Mouse (Mus musculus) heart, postnatal 0 days (tissue): ENCODE data around the gene Ccdc84.
"Not testable (repeated sequence)": the region's sequence is repeated elsewhere in the genome, so short reads cannot be mapped to it uniquely, and the experiment has no call there.

Experiments used
- CTCF ChIP-seq: IDR thresholded peaks from 2 replicates; pipeline ENCODE4 v1.5.1; 2016; ENCODE audit warnings: antibody characterized with exemption, control low read depth, low read depth
- EP300 ChIP-seq: IDR thresholded peaks from 2 replicates; pipeline ENCODE4 v1.6.1; 2016; ENCODE audit warnings: antibody characterized with exemption, low read depth

DNA sequence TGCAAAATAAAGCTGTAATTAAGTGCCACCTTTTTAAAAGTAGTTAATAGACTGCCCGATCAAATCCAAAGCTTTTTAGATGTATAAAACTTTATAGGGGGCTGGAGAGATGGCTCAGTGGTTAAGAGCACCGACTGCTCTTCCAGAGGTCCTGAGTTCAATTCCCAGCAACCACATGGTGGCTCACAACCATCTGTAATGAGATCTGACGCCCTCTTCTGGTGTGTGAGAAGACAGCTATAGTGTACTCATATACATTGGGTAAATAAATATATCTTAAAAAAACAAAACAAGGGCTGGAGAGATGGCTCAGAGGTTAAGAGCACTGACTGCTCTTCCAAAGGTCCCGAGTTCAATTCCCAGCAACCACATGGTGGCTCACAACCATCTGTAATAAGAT is 56.4 kb downstream of the Ccdc84 start:
- not testable (repeated sequence) for TF ChIP-seq CTCF, EP300
